Mouse (Mus musculus): ENCODE data around the gene Egln1. TPM values are rescaled to one million over a fixed set of nuclear protein-coding genes. Genes with fewer than 3 reads are reported as not detected.

The Egln1 gene
- total RNA-seq, 2 experiments from 2014 or later = 70.1 to 76.6 TPM

DNA sequence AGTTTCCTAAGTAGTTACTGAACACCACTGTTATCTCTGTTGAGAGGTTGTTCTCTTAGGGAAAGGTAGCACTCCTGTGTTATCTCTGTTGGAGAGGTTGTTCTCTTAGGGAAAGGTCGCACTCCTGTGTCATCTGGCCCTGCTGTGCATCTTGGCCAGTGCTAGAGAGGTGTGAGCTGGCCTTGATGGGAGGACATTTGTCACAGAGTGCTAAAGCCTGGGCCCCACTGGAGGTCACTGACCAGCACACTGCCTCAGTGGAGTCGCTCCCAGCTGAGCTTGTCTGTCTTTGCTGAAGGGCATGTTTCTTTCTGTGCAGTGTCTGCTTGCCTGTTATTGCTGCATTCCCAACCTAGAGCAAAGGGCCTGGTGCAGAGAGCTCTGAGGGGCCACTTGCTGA is 82.0 kb downstream of the Egln1 start:
- intact Hi-C loops (cut with DNase I; ENCODE audit: low total_unique reads) = no loop called here

DNA sequence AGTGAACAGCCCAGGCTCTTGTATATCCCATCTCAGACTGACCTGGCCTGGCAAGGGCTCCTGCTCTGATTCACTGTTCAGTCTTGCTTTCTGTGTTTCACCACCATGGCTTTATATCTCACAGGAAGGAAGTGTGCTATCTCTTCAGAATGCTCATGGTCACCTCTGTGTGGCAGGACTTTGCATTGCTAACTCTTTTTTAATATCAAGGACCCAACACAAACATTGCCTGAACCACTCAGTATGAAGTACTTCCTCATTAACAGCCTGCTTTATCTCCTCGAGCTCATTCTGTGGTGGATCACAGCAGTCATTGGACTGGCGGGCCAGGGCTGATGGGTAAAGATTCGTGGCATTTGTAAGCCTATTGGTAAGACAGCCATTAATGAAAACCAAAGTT is 82.5 kb downstream of the Egln1 start:
- no peak for DNase-seq
- intact Hi-C loops (cut with DNase I; ENCODE audit: low total_unique reads) = no loop called here

More for the DNA sequence above, 82.0 kb downstream of the Egln1 start:
- no peak for DNase-seq

DNA sequence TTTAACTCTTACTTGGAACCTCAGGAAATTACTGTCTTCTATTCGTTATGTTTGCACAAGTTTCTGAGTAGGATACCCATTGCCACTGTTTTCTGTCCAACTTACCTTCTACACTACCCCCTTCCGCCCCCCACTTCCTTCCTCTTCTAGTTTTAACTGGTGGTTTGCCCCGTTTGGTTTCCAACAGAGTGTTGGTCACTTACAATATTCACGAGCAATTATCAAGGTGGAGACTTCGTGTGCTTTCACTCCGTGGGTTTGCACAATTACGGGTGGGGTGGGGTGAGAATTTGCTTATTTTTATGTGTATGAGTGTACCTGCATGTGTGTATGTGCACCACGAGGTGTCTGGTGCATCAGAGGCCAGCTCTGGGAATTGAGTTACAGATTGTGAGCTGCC is 85.4 kb downstream of the Egln1 start:
- no peak for DNase-seq
- intact Hi-C loops (cut with DNase I; ENCODE audit: low total_unique reads) = no loop called here

DNA sequence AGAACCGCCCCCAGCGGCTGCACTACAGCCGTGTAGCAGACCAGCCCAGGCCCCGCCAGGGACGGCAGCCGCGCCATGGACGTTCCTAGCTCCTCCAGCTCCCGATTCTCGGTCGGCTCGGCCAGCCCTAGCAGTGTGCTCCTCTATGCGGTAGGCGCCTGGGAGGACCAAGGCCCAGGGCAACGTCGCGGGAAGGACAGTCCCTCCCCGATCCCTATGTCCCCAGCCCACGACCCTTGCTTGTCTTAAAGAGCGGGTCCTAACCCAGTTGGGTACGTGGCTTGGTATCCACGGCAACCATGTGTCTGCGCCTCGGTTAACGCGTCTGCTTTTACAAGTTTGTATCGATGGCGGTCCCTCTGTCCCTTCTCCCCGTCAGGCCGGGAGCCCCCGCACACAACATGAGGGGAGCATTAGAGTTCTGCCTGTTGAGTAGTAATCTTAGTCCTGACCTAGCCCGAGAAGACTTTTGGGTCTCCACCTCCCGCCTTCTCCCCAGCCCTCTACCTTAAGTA is 85.9 kb downstream of the Egln1 start:
- DNase-seq = no peak
- intact Hi-C loops (cut with DNase I; ENCODE audit: low total_unique reads) = no loop called here

DNA sequence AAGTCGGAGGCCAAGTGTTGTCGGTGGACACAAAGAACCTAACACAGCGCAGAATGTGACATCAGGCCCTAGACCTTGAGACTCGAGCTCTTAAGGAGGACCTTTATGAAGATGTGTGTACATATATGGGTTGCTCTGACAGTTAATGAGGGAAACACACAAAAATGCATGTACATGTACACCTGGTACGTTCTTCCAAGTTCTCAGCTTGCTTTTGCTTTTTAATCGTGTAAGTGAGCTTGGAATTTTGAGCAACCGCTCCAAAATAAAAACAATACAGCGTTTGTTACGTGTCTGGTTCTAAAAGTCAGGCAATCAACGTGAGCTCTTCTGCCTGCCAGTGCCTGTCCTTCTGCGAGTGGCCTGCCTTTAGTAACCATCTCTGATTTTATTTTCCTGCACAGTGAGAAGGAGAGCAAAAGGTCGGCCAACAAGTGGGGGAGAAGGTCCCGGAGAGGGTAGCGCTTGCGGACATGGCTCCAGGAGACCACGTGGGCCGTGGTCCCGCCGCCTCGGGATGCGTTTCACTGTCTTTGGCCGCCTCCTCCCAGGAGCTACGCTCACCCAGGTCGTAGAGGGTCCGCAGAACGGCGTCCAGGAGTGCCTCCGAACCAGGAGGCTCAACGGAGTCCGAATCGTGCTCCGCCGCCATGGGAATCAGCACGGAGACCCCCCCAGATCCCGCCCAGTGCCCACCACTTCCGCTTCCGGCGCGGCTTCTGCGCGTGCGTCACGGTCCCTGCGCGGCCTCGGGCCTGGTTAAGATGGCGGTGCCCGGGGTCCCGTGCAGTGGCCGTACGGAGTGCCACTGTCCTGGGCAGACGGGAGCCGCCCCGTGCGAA is 86.6 kb downstream of the Egln1 start, which contains the start of the genes Gnpat and 2810004N23Rik:
TSS of gene Gnpat (plus strand) at position 713 of the 842 bp plus-strand sequence.
TSS of gene 2810004N23Rik (minus strand) at position 800 of the 842 bp plus-strand sequence.
- intact Hi-C loops (cut with DNase I; ENCODE audit: low total_unique reads) = no loop called here
- DNase-seq = peak; percentile 94

DNA sequence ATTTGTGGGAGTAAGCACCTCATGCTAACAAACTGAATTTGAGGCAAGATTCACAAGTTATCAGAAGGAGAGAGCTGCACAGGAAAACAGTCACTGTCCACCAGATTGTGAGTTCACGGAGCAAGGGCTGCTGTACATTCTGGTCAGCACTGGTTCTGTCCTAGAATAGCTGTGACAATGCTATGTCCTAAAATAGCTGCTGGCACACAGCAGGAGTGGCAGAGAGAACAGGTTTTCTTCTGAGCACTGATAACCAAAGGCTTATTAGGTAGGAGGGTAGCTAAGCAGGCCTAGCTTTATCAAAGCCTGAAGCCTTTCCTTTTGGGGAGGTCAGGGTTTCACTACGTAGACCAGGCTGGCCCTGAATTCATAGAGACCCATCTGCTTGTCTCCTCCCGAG is 88.9 kb downstream of the Egln1 start:
- intact Hi-C loops (cut with DNase I; ENCODE audit: low total_unique reads) = no loop called here
- no peak for DNase-seq

DNA sequence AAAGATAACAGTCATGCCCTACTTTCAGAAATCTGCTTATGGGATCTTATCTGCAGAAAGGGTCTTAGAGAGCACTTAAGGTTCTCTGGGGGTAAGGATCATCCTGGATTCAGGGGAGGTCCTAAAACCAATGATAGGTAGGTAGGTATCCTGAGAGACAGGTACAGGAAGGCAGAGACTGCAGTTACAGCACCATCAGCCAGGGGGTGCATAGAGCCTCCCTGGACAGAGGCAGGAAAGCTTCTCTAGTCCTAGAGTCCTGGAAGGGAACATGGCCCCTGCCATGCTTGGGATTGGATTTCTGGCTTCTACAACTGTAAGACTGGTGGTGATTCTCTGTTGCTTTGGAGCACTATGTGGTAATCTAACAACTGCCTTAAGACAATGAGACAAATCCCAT is 89.7 kb downstream of the Egln1 start:
- intact Hi-C loops (cut with DNase I; ENCODE audit: low total_unique reads) = no loop called here
- DNase-seq = peak; percentile 30

Other genes starting within 250 kb of the Egln1 start
- 10 to 100 TPM; 16.9 to 22.3 TPM for gene Ttc13, start 227.3 kb downstream of the Egln1 start, total RNA-seq (2021)
- 1 to 10 TPM; 2.8 to 3.3 TPM for gene Arv1, start 227.2 kb downstream of the Egln1 start, total RNA-seq (2021)
- under 1 TPM; 0.66 to 1.00 TPM for gene Fam89a, start 197.5 kb downstream of the Egln1 start, total RNA-seq (2021)
- gene Trim67, start 156.2 kb downstream of the Egln1 start, total RNA-seq (2021) = under 1 TPM; 0.07 to 0.18 TPM
- 100 to 1,000 TPM in 1 of 2 experiments, 10 to 100 TPM in 1; 98.0 to 105 TPM for gene Gnpat, start 86.3 kb downstream of the Egln1 start, total RNA-seq (2021)
- gene 2810004N23Rik, start 86.2 kb downstream of the Egln1 start, total RNA-seq (2021) = 10 to 100 TPM; 25.1 to 30.6 TPM
- gene Exoc8, start 51.6 kb downstream of the Egln1 start, total RNA-seq (2021) = 1 to 10 TPM; 7.7 to 8.8 TPM
- 1 to 10 TPM; 6.6 to 8.8 TPM for gene Sprtn, start 51.4 kb downstream of the Egln1 start, total RNA-seq (2021)
- gene Tsnax, start 63.7 kb upstream of the Egln1 start, total RNA-seq (2021) = 10 to 100 TPM; 64.3 to 67.1 TPM
- gene Disc1, start 104.9 kb upstream of the Egln1 start, total RNA-seq (2021) = 1 to 10 TPM; 1.8 to 2.1 TPM